Mouse (Mus musculus) CH12.LX (cell line): ENCODE results near the gene Acot12. TPM values are rescaled to one million over a fixed set of nuclear protein-coding genes. Genes with fewer than 3 reads are reported as not detected.

Experiments used
- DNase-seq: peaks from one replicate; pipeline ENCODE4 v3.0.0-alpha.2; 2013; ENCODE audit errors: extremely low read depth
- H3K27ac ChIP-seq: 2 replicates; pipeline ENCODE4 v1.5.1; 2012; ENCODE audit warnings: low read depth, mild to moderate bottlenecking, control low read depth, moderate library complexity; ENCODE audit not compliant: insufficient read depth
- H3K27me3 ChIP-seq: replicated peaks from 2 replicates; pipeline ENCODE3; 2012; ENCODE audit warnings: inconsistent platforms
- H3K36me3 ChIP-seq, 2 experiments: replicated peaks in 1 of 2; 2 replicates each; pipeline versions ENCODE3 to v1.6.1; 2012; ENCODE audit warnings: inconsistent platforms in 1 of 2, low read length in 1 of 2, mild to moderate bottlenecking in 1 of 2, mixed read lengths in 1 of 2, moderate library complexity in 1 of 2; ENCODE audit not compliant: control insufficient read depth in 1 of 2, insufficient read depth in 1 of 2
- H3K4me1 ChIP-seq, 2 experiments: 2 replicates each; pipeline ENCODE4 v1.6.1; 2012; ENCODE audit warnings: inconsistent platforms in 1 of 2, moderate library complexity in 1 of 2; ENCODE audit not compliant: insufficient read depth in 2 of 2, control insufficient read depth in 1 of 2
- H3K4me2 ChIP-seq: 2 replicates; pipeline ENCODE4 v1.6.1; 2012; ENCODE audit warnings: low read depth, mild to moderate bottlenecking, control low read depth; ENCODE audit not compliant: poor library complexity, insufficient read depth, severe bottlenecking
- H3K4me3 ChIP-seq, 3 experiments: fragments of 150-350 bp in 1 of 3; sonication (generic) in 1 of 3; replicated peaks in 1 of 3; 2 replicates each; pipeline versions ENCODE3 to v1.5.1; 2011 to 2012; ENCODE audit warnings: low read depth in 2 of 3, low read length in 2 of 3, mild to moderate bottlenecking in 2 of 3, moderate library complexity in 2 of 3, control low read depth in 1 of 3, improper control_type of control experiment in 1 of 3, inconsistent platforms in 1 of 3, mixed read lengths in 1 of 3; ENCODE audit not compliant: poor library complexity in 1 of 3
- H3K79me2 ChIP-seq: replicated peaks from 2 replicates; pipeline ENCODE4 v1.6.1; 2012; ENCODE audit warnings: mild to moderate bottlenecking, moderate library complexity; ENCODE audit not compliant: control insufficient read depth, poor library complexity, insufficient read depth, severe bottlenecking; ENCODE audit errors: extremely low read depth
- H3K9ac ChIP-seq: 2 replicates; pipeline ENCODE4 v1.6.1; 2012; ENCODE audit warnings: low read depth, mild to moderate bottlenecking, control low read depth, moderate library complexity; ENCODE audit not compliant: insufficient read depth
- H3K9me3 ChIP-seq: replicated peaks from 2 replicates; pipeline ENCODE3; 2012; ENCODE audit warnings: low read length, inconsistent platforms, mixed read lengths
- CHD1 ChIP-seq: IDR thresholded peaks from 2 replicates; pipeline ENCODE4 v1.6.1; 2012; ENCODE audit warnings: low read depth, low read length, improper control_type of control experiment, inconsistent platforms
- CHD2 ChIP-seq: IDR thresholded peaks from 2 replicates; pipeline ENCODE4 v1.6.1; 2011; ENCODE audit warnings: low read length, improper control_type of control experiment
- E2F4 ChIP-seq: IDR thresholded peaks from 2 replicates; pipeline ENCODE4 v1.6.1; 2011; ENCODE audit warnings: low read depth, low read length, improper control_type of control experiment; ENCODE audit not compliant: insufficient replicate concordance
- EP300 ChIP-seq: IDR thresholded peaks from 2 replicates; pipeline ENCODE4 v1.6.1; 2011; ENCODE audit warnings: low read length, improper control_type of control experiment
- HCFC1 ChIP-seq: IDR thresholded peaks from 2 replicates; pipeline ENCODE4 v1.6.1; 2012; ENCODE audit warnings: low read depth, mild to moderate bottlenecking, inconsistent platforms, low read length, improper control_type of control experiment
- JUN ChIP-seq: IDR thresholded peaks from 2 replicates; pipeline ENCODE4 v1.6.1; 2011; ENCODE audit warnings: low read depth, mild to moderate bottlenecking, low read length, improper control_type of control experiment, moderate library complexity; ENCODE audit not compliant: insufficient read depth
- MAX ChIP-seq: IDR thresholded peaks from 2 replicates; pipeline ENCODE4 v1.6.1; 2011; ENCODE audit warnings: low read length, improper control_type of control experiment
- MAZ ChIP-seq: IDR thresholded peaks from 2 replicates; pipeline ENCODE4 v1.6.1; 2012; ENCODE audit warnings: low read depth, mild to moderate bottlenecking, inconsistent platforms, low read length, improper control_type of control experiment, moderate library complexity
- MEF2A ChIP-seq: IDR thresholded peaks from 2 replicates; pipeline ENCODE4 v1.6.1; 2014; ENCODE audit warnings: low read depth, mild to moderate bottlenecking, inconsistent platforms, low read length, improper control_type of control experiment, borderline replicate concordance
- MXI1 ChIP-seq: IDR thresholded peaks from 2 replicates; pipeline ENCODE4 v1.6.1; 2011; ENCODE audit warnings: mild to moderate bottlenecking, low read depth, low read length, improper control_type of control experiment
- NELFE ChIP-seq: IDR thresholded peaks from 2 replicates; pipeline ENCODE4 v1.6.1; 2011; ENCODE audit warnings: low read depth, low read length, improper control_type of control experiment
- NRF1 ChIP-seq: IDR thresholded peaks from 2 replicates; pipeline ENCODE4 v1.6.1; 2014; ENCODE audit warnings: low read depth, mild to moderate bottlenecking, inconsistent platforms, low read length, improper control_type of control experiment, moderate library complexity
- POLR2AphosphoS2 ChIP-seq: IDR thresholded peaks from 2 replicates; pipeline ENCODE4 v1.6.1; 2011; ENCODE audit warnings: low read depth, low read length, improper control_type of control experiment
- RAD21 ChIP-seq: IDR thresholded peaks from 2 replicates; pipeline ENCODE4 v1.6.1; 2011; ENCODE audit warnings: low read depth, mild to moderate bottlenecking, low read length, improper control_type of control experiment, moderate library complexity
- SIN3A ChIP-seq: IDR thresholded peaks from 2 replicates; pipeline ENCODE4 v1.6.1; 2012; ENCODE audit warnings: low read length, improper control_type of control experiment, inconsistent platforms
- TBP ChIP-seq: conservative IDR thresholded peaks from 2 replicates; pipeline ENCODE4 v1.6.1; 2011; ENCODE audit warnings: low read depth, low read length, improper control_type of control experiment
- USF1 ChIP-seq: IDR thresholded peaks from 2 replicates; pipeline ENCODE4 v1.6.1; 2014; ENCODE audit warnings: low read depth, mild to moderate bottlenecking, inconsistent platforms, low read length, improper control_type of control experiment
- USF2 ChIP-seq: conservative IDR thresholded peaks from 2 replicates; pipeline ENCODE4 v1.6.1; 2011; ENCODE audit warnings: low read depth, low read length, improper control_type of control experiment
- ZNF384 ChIP-seq: IDR thresholded peaks from 2 replicates; pipeline ENCODE4 v1.6.1; 2012; ENCODE audit warnings: low read depth, low read length, improper control_type of control experiment, inconsistent platforms
- dilution Hi-C: fragments of 300-500 bp; cut with MboI; formaldehyde crosslinking; loops from 2 replicates; pipeline ENCODE4 v1.14.3; 2020; ENCODE audit warnings: low sequenced_read_pairs; ENCODE audit not compliant: extremely low pct_unique_long_range_greater_than_20kb, extremely low pct_ligation_motif_present
- in situ Hi-C: fragments of 300-500 bp; cut with MboI; formaldehyde crosslinking; loops from 3 replicates; pipeline ENCODE4 v1.14.3; 2019; ENCODE audit warnings: low sequenced_read_pairs, low pct_ligation_motif_present, low pct_unique_long_range_greater_than_20kb, mixed read lengths
- polyA plus RNA-seq: library from polyadenylated mRNA; unstranded; fragments of >175 nt; gene quantifications from 2 replicates; pipeline ENCODE4 v1.2.1, GENCODE M21; 2012; ENCODE audit warnings: low read depth; ENCODE audit not compliant: insufficient read length
- total RNA-seq, 2 experiments: library from RNA; depleted of rRNA; stranded (reverse); fragments of 300-350 nt in 1 of 2; fragments of >200 nt in 1 of 2; gene quantifications; 2 replicates each; pipeline ENCODE4 v1.2.3; 2012 to 2014

Gene Acot12
- total and polyA plus RNA-seq, 3 experiments: 0.55 to 1.6 (median 0.96) TPM

DNA sequence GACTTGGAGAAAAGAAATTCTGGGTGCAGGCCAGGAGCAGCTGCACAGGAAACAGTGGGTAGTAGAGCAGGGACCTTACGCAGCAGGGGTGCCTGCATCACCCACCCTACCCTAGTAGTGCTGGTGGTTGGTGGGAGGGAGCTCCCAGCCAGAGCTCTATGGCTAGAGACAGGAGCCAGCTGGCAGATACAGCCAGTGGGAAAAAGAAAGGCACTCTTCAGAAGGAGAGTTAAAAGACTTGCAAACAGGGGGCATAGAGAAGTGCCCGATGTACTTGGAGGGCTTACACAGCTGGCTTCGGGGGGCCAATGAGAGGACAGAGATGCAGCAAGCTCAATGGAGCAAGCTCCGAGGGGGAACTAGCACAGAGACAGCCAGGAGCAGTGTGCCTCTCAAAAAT, 12.4 kb downstream of the Acot12 start:
- dilution Hi-C loops (no loop called here), in situ Hi-C loops (no loop called here)
- Histone ChIP-seq H3K4me2 (no peak overlapping the region), H3K4me1 (peaks cover 0 to 7% of the 10 kb centered on the region in 2 experiments; a peak in 2 of 4 replicates), H3K79me2 (no peaks in the 10 kb centered on the region), H3K4me3 (no peak overlapping the region), H3K9me3 (no peaks in the 10 kb centered on the region), H3K9ac (no peak overlapping the region), H3K36me3 (no peaks in the 10 kb centered on the region), H3K27ac (no peak overlapping the region), H3K27me3 (no peaks in the 10 kb centered on the region)
- no peak for TF ChIP-seq USF2
- no peak for TF ChIP-seq MXI1
- no peak for TF ChIP-seq TBP
- no peak for TF ChIP-seq CHD1
- TF ChIP-seq POLR2AphosphoS2: no peak
- TF ChIP-seq HCFC1: no peak
- TF ChIP-seq MEF2A: no peak
- TF ChIP-seq JUN: no peak
- no peak for TF ChIP-seq USF1
- no peak for TF ChIP-seq NRF1
- no peak for TF ChIP-seq NELFE
- TF ChIP-seq EP300: no peak
- no peak for TF ChIP-seq E2F4
- no peak for TF ChIP-seq MAX
- DNase-seq: no peak

DNA sequence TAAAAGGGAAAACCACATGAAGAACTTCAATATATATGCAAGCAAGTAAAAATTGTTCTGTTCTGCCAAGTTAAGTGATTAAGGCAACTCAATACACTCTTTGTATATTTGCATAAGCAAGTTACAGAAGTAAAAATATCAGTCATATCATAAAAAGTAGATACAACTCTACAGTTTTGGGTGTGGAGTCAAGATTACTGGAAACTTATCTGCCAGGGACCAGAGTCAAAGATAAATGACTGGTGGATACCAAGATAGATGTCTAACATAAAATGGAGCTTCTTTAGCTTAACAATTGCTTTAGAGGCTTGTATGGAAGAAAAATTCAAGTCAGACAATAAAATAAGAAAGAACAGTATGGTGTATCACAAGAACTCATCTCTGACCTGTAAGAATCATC, 13.4 kb downstream of the Acot12 start:
- no peaks in the 10 kb centered on the region for H3K9me3 ChIP-seq
- no peaks in the 10 kb centered on the region for H3K36me3 ChIP-seq
- H3K4me3 ChIP-seq: no peak overlapping the region
- in situ Hi-C loops (no loop called here), dilution Hi-C loops (no loop called here)
- H3K27me3 ChIP-seq: no peaks in the 10 kb centered on the region
- no peak overlapping the region for H3K9ac ChIP-seq
- H3K4me1 ChIP-seq: peaks cover 0 to 7% of the 10 kb centered on the region in 2 experiments; a peak in 2 of 4 replicates
- H3K27ac ChIP-seq: no peak overlapping the region
- no peak overlapping the region for H3K4me2 ChIP-seq
- no peak for DNase-seq
- TF ChIP-seq ZNF384 (no peak), CHD2 (no peak), MAZ (no peak), JUN (no peak), SIN3A (no peak), RAD21 (no peak), NELFE (no peak), POLR2AphosphoS2 (no peak)
- H3K79me2 ChIP-seq: no peaks in the 10 kb centered on the region
